Mouse (Mus musculus): ENCODE measurements around the gene Fkbp6.

Fkbp6 gene

GRCm38 (mm10) chr5:135270361-135270760 is 79.5 kb downstream of the Fkbp6 start:
- no peak for DNase-seq

DNA sequence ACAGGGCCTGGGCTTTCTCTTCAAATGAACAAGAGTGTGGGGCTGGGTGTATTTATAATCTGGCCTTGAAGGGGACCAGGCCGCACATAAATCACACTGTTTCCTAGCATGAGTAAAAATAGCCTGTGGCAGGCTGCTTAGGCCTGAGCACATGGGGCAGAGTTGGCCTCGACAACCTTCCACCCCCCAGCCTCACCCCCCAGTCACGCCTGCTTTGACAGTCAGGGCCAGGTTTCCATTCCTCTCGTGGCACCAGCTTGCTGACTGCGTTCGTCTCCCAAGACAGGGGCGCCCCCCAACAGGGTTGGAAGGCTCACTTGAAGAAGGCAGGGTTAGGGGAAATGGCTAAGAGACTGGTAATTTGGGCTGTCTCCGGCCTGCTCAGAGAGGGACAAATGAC is 80.4 kb downstream of the Fkbp6 start:
- DNase-seq, result peak; percentile 88

GRCm38 (mm10) chr5:135264548-135264947 is 85.3 kb downstream of the Fkbp6 start:
- DNase-seq, result peak; percentile 96

GRCm38 (mm10) chr5:135263866-135264503 is 85.9 kb downstream of the Fkbp6 start:
- DNase-seq, result peak; percentile 98

GRCm38 (mm10) chr5:135258280-135259150 is 91.3 kb downstream of the Fkbp6 start:
- DNase-seq, result no peak

DNA sequence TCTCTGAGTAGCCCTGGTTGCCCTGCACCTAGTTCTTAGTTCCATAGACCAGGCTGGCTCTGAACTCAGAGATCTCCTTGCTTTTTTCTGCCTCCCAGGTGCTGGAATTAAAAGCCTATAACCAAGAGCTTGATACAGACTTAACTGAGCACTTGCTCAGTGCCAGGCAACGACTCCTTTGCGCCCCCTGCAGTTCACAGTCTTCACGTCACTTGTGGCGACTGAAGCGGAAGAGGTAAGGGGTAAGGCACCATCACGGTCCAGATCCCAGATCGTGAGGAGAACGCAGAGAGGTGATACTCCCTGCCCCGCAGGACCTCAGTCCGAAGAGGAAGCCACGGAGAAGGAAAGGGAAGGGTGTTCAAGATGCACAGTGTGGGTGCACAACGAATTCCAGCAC is 92.3 kb downstream of the Fkbp6 start:
- no peak for DNase-seq

DNA sequence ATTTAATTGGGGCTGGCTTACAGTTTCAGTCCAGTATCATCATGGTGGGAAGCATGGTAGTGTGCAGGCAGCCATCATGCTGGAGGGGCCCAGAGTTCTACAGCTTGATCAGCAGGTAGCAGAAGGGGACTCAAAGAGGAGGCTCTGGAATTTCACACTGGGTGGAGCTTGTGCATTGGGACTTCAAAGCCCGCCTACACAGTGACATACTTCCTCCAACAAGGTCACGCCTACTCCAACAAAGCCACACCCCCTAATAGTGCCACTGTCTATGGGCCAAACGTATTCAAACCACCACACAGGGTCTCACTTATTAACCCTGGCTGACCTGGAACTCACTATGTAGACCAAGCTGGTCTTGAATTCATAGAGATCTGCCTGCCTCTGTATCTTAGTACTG is 93.7 kb downstream of the Fkbp6 start:
- DNase-seq, result no peak

GRCm38 (mm10) chr5:135253741-135254401 is 96.0 kb downstream of the Fkbp6 start:
- no peak for DNase-seq

DNA sequence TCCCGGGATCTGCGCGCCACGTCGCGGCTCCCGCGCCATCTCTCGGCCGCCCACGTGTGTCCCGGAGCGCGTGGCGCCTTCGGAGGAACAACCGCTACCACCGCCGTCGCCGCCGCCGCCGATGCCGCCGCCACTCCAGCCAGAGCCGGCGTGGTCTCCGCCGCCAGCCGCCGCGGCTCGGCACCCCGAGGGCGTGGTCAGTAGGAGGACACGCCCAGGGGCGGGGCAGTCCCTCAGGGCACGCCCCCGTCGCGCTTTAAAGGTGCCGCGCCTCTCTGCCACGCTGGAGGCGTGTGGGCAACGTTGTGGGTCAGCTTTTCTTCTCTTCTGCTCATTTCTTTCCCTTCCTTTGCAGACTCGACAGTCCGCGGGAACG is 98.8 kb downstream of the Fkbp6 start, which contains the start of gene Fzd9:
Fzd9 (minus strand) TSS at position 152 of the 376 bp plus-strand sequence.
- peak; percentile 97 for DNase-seq

GRCm38 (mm10) chr5:135250186-135251078 is 99.4 kb downstream of the Fkbp6 start:
- peak; percentile 90 for DNase-seq

GRCm38 (mm10) chr5:135248956-135249676 is 100.7 kb downstream of the Fkbp6 start:
- peak; percentile 91 for DNase-seq

DNA sequence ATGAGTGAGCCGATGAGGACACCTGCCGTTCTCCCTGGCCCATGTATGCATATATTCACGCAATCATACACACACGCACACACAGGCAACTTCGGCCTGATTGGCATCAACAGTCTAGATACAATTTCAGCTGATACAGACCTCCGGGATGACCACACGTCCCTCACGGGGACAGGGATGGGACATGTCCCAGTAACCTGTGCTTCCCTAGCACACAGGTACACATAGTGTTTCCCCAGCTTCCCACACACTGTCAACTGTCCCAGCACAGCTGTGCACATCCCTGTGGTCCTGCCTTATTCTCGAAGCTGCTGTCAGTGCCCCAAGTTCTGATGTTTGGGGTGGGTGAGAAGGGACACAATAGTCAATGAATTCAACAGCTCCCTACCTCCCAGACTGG is 102.5 kb downstream of the Fkbp6 start:
- DNase-seq, result no peak

DNA sequence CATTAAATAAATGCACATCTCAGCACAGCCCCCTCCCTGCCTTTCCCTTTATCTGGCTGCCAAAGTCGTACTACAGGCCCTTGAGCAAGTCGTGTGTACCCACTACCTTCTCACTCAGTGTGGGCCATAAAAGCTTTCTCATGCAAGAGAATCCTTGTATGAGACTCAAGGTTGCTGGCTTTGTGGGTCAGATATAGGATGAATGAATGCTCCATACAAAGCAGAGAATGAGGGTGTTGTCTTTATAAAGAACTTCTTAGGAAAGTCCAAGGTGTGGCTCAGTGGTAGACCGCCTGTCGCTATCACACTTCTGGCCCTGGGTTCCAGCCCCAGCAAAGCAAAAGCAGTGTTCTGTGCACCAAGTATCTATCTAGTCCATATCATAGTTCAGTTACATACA is 103.3 kb downstream of the Fkbp6 start:
- no peak for DNase-seq

GRCm38 (mm10) chr5:135243166-135243565 is 106.7 kb downstream of the Fkbp6 start:
- DNase-seq, result peak; percentile 85

GRCm38 (mm10) chr5:135242608-135243007 is 107.2 kb downstream of the Fkbp6 start:
- DNase-seq, result peak; percentile 84

DNA sequence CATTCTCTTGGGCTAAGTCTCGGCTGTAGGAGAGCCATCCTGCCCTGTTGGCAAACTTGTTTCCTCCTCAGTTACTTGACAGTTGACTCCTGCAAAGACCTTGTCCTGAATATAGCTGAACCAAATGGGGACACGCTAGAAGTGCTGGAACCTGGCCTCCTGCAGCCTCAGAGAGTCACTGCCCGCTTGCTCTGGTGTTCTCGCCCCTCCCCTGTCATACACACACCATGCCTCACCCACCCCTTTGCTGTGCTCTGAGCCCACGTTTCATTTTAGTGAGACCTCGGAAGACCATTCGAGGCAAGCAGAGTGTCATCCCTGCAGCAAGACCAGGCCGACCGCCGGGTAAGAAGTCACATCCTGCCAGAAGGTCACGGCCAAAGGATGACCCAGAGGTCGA is 107.7 kb downstream of the Fkbp6 start:
- peak; percentile 86 for DNase-seq
